Mouse (Mus musculus): Measurements from ENCODE around the gene Tmem108. TPM values are rescaled to one million over a fixed set of nuclear protein-coding genes. Genes with fewer than 3 reads are reported as not detected.

Gene Tmem108
- polyA plus RNA-seq, 1 experiment, result 0.01 TPM

- H3K27me3 ChIP-seq (ENCODE audit: control insufficient read depth, insufficient read depth, insufficient read length), result peaks cover 6% of the 10 kb centered on the region
- H3K79me2 ChIP-seq (ENCODE audit: control insufficient read depth, insufficient read depth), result no peaks in the 10 kb centered on the region
- no peaks in the 10 kb centered on the region for H3K79me3 ChIP-seq (ENCODE audit: low read depth)
- H3ac ChIP-seq (ENCODE audit: control insufficient read depth, insufficient read length, low read depth), result no peak overlapping the region
- no peaks in the 10 kb centered on the region for H3K36me3 ChIP-seq (ENCODE audit: control insufficient read depth, insufficient read depth)
- H3K4me3 ChIP-seq (ENCODE audit: insufficient read depth, poor library complexity, severe bottlenecking), result no peak overlapping the region
- no peak for TF ChIP-seq MYOD1 (IDR thresholded peaks at IDR 0.05; ENCODE audit: control insufficient read depth, insufficient read length, low read depth)
- TF ChIP-seq USF1 (IDR thresholded peaks at IDR 0.05; ENCODE audit: low read depth), result no peak
- TF ChIP-seq CTCF (IDR thresholded peaks at IDR 0.05; ENCODE audit: control insufficient read depth, insufficient read depth, insufficient read length), result no peak
- TF ChIP-seq FOSL1 (IDR thresholded peaks at IDR 0.05; ENCODE audit: insufficient read depth, low read length, poor library complexity, severe bottlenecking), result no peak
- no peak for TF ChIP-seq CEBPB (IDR thresholded peaks at IDR 0.05; ENCODE audit: low read depth)
- no peak for TF ChIP-seq MAX (IDR thresholded peaks at IDR 0.05)
- TF ChIP-seq MYOG (IDR thresholded peaks at IDR 0.05; ENCODE audit: control insufficient read depth, extremely low read depth, insufficient read length), result no peak
Observed at GRCm38 (mm10) chr9:103577731-103578130, 183.9 kb downstream of the Tmem108 start.

GRCm38 (mm10) chr9:103577181-103577580, 184.5 kb downstream of the Tmem108 start:
- Histone ChIP-seq H3ac (ENCODE audit: control insufficient read depth, insufficient read length, low read depth) (no peak overlapping the region), H3K27me3 (ENCODE audit: control insufficient read depth, insufficient read depth, insufficient read length) (peaks cover 6% of the 10 kb centered on the region), H3K79me2 (ENCODE audit: control insufficient read depth, insufficient read depth) (no peaks in the 10 kb centered on the region), H3K79me3 (ENCODE audit: low read depth) (no peaks in the 10 kb centered on the region), H3K4me3 (ENCODE audit: insufficient read depth, poor library complexity, severe bottlenecking) (no peak overlapping the region), H3K36me3 (ENCODE audit: control insufficient read depth, insufficient read depth) (no peaks in the 10 kb centered on the region)
- no peak for TF ChIP-seq MYOD1 (IDR thresholded peaks at IDR 0.05; ENCODE audit: control insufficient read depth, insufficient read length, low read depth)
- no peak for TF ChIP-seq CEBPB (IDR thresholded peaks at IDR 0.05; ENCODE audit: low read depth)
- no peak for TF ChIP-seq FOSL1 (IDR thresholded peaks at IDR 0.05; ENCODE audit: insufficient read depth, low read length, poor library complexity, severe bottlenecking)
- TF ChIP-seq USF1 (IDR thresholded peaks at IDR 0.05; ENCODE audit: low read depth), result no peak
- no peak for TF ChIP-seq MYOG (IDR thresholded peaks at IDR 0.05; ENCODE audit: control insufficient read depth, extremely low read depth, insufficient read length)
- no peak for TF ChIP-seq MAX (IDR thresholded peaks at IDR 0.05)
- TF ChIP-seq CTCF (IDR thresholded peaks at IDR 0.05; ENCODE audit: control insufficient read depth, insufficient read depth, insufficient read length), result no peak

- TF ChIP-seq USF1 (IDR thresholded peaks at IDR 0.05; ENCODE audit: low read depth) (no peak), MYOD1 (IDR thresholded peaks at IDR 0.05; ENCODE audit: control insufficient read depth, insufficient read length, low read depth) (no peak), CTCF (IDR thresholded peaks at IDR 0.05; ENCODE audit: control insufficient read depth, insufficient read depth, insufficient read length) (no peak), FOSL1 (IDR thresholded peaks at IDR 0.05; ENCODE audit: insufficient read depth, low read length, poor library complexity, severe bottlenecking) (no peak), MAX (IDR thresholded peaks at IDR 0.05) (no peak), MYOG (IDR thresholded peaks at IDR 0.05; ENCODE audit: control insufficient read depth, extremely low read depth, insufficient read length) (no peak)
- no peaks in the 10 kb centered on the region for H3K36me3 ChIP-seq (ENCODE audit: control insufficient read depth, insufficient read depth)
- no peaks in the 10 kb centered on the region for H3K79me3 ChIP-seq (ENCODE audit: low read depth)
- H3K27me3 ChIP-seq (ENCODE audit: control insufficient read depth, insufficient read depth, insufficient read length), result peaks cover 6% of the 10 kb centered on the region
- no peak overlapping the region for H3K4me3 ChIP-seq (ENCODE audit: insufficient read depth, poor library complexity, severe bottlenecking)
- H3ac ChIP-seq (ENCODE audit: control insufficient read depth, insufficient read length, low read depth), result no peak overlapping the region
- no peaks in the 10 kb centered on the region for H3K79me2 ChIP-seq (ENCODE audit: control insufficient read depth, insufficient read depth)
Observed at GRCm38 (mm10) chr9:103575901-103576300, 185.7 kb downstream of the Tmem108 start.

- H3K27me3 ChIP-seq (ENCODE audit: control insufficient read depth, insufficient read depth, insufficient read length), result peaks cover 5% of the 10 kb centered on the region
- H3K36me3 ChIP-seq (ENCODE audit: control insufficient read depth, insufficient read depth), result no peaks in the 10 kb centered on the region
- no peaks in the 10 kb centered on the region for H3K79me2 ChIP-seq (ENCODE audit: control insufficient read depth, insufficient read depth)
- no peak overlapping the region for H3K4me3 ChIP-seq (ENCODE audit: insufficient read depth, poor library complexity, severe bottlenecking)
- TF ChIP-seq FOSL1 (IDR thresholded peaks at IDR 0.05; ENCODE audit: insufficient read depth, low read length, poor library complexity, severe bottlenecking), result no peak
- no peak for TF ChIP-seq USF1 (IDR thresholded peaks at IDR 0.05; ENCODE audit: low read depth)
- no peak for TF ChIP-seq CEBPB (IDR thresholded peaks at IDR 0.05; ENCODE audit: low read depth)
- TF ChIP-seq MAX (IDR thresholded peaks at IDR 0.05), result no peak
- TF ChIP-seq MYOD1 (IDR thresholded peaks at IDR 0.05; ENCODE audit: control insufficient read depth, insufficient read length, low read depth), result no peak
- TF ChIP-seq MYOG (IDR thresholded peaks at IDR 0.05; ENCODE audit: control insufficient read depth, extremely low read depth, insufficient read length), result no peak
- TF ChIP-seq CTCF (IDR thresholded peaks at IDR 0.05; ENCODE audit: control insufficient read depth, insufficient read depth, insufficient read length), result no peak
- no peaks in the 10 kb centered on the region for H3K79me3 ChIP-seq (ENCODE audit: low read depth)
- H3ac ChIP-seq (ENCODE audit: control insufficient read depth, insufficient read length, low read depth), result no peak overlapping the region
Observed at GRCm38 (mm10) chr9:103573994-103574750, 187.5 kb downstream of the Tmem108 start.

- Histone ChIP-seq H3K4me3 (ENCODE audit: insufficient read depth, poor library complexity, severe bottlenecking) (no peak overlapping the region), H3K27me3 (ENCODE audit: control insufficient read depth, insufficient read depth, insufficient read length) (peaks cover 4% of the 10 kb centered on the region), H3K36me3 (ENCODE audit: control insufficient read depth, insufficient read depth) (no peaks in the 10 kb centered on the region), H3K79me2 (ENCODE audit: control insufficient read depth, insufficient read depth) (no peaks in the 10 kb centered on the region), H3K79me3 (ENCODE audit: low read depth) (no peaks in the 10 kb centered on the region), H3ac (ENCODE audit: control insufficient read depth, insufficient read length, low read depth) (no peak overlapping the region)
- no peak for TF ChIP-seq MYOD1 (IDR thresholded peaks at IDR 0.05; ENCODE audit: control insufficient read depth, insufficient read length, low read depth)
- no peak for TF ChIP-seq FOSL1 (IDR thresholded peaks at IDR 0.05; ENCODE audit: insufficient read depth, low read length, poor library complexity, severe bottlenecking)
- TF ChIP-seq USF1 (IDR thresholded peaks at IDR 0.05; ENCODE audit: low read depth), result no peak
- TF ChIP-seq MAX (IDR thresholded peaks at IDR 0.05), result no peak
- TF ChIP-seq CEBPB (IDR thresholded peaks at IDR 0.05; ENCODE audit: low read depth), result no peak
- no peak for TF ChIP-seq MYOG (IDR thresholded peaks at IDR 0.05; ENCODE audit: control insufficient read depth, extremely low read depth, insufficient read length)
- no peak for TF ChIP-seq CTCF (IDR thresholded peaks at IDR 0.05; ENCODE audit: control insufficient read depth, insufficient read depth, insufficient read length)
Observed at GRCm38 (mm10) chr9:103570158-103570741, 191.4 kb downstream of the Tmem108 start.

Measured in C2C12 (cell line).